In the genomic region with DNA sequence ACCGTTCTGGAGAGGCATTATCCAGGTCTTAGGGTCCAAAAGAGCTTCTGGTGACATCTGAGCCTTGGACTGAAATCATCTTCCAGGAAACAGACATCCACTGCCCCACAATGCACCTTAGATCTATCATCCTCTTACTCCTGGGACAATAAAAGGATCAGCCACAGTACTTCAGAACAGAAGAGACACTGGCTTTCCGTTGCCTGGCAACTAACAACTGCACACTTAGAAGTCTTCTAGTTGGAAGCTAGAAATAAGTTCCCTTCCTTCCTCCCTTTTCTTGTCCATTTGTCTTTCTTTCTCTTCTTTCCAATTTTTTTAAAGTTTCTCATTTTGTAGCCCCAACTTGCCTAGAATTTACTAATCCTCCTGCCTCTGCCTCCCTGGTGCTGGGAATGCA, we compare ENCODE assay signal across 21 mouse cellular contexts. TPM values are rescaled to one million over a fixed set of nuclear protein-coding genes. Genes with fewer than 3 reads are reported as not detected.
DNase-seq lines count a peak whose midpoint lies in the region; ATAC-seq lines count a peak whose summit lies in the region.
"Had no signal": no experiment of that assay in that cellular context is flagged by ENCODE, and none has a peak within 500 bp of the region (broad histone marks: within the 10 kb centered on the region; RNA-seq: fewer than 3 reads in every experiment).

No protein-coding gene starts in this region.

- no peak overlapping the region for H3K27ac ChIP-seq in midbrain, embryonic 10.5 days (replicated peaks)
- H3K27ac ChIP-seq in midbrain, embryonic 13.5 days = no peak overlapping the region
- no peak overlapping the region for H3K27ac ChIP-seq in neural tube, embryonic 15.5 days (replicated peaks)
- H3K27ac ChIP-seq: embryonic facial prominence, embryonic 13.5 days; forebrain, embryonic 12.5 days; heart, embryonic 13.5 days; hindbrain, embryonic 12.5 days had no signal

- no peaks in the 10 kb centered on the region for H3K36me3 ChIP-seq in midbrain, embryonic 10.5 days
- H3K36me3 ChIP-seq in midbrain, embryonic 13.5 days = no peaks in the 10 kb centered on the region
- H3K36me3 ChIP-seq in neural tube, embryonic 15.5 days = no peaks in the 10 kb centered on the region
- H3K36me3 ChIP-seq: embryonic facial prominence, embryonic 13.5 days; forebrain, embryonic 12.5 days; heart, embryonic 13.5 days; hindbrain, embryonic 12.5 days had no signal

- no peak overlapping the region for H3K4me3 ChIP-seq in midbrain, embryonic 10.5 days
- no peak overlapping the region for H3K4me3 ChIP-seq in midbrain, embryonic 13.5 days (replicated peaks)
- H3K4me3 ChIP-seq in neural tube, embryonic 15.5 days (replicated peaks) = no peak overlapping the region
- H3K4me3 ChIP-seq: embryonic facial prominence, embryonic 13.5 days; forebrain, embryonic 12.5 days; heart, embryonic 13.5 days; hindbrain, embryonic 12.5 days had no signal

- no peak overlapping the region for H3K9ac ChIP-seq in midbrain, embryonic 13.5 days (replicated peaks)
- no peak overlapping the region for H3K9ac ChIP-seq in neural tube, embryonic 15.5 days (replicated peaks)
- H3K9ac ChIP-seq: embryonic facial prominence, embryonic 13.5 days; forebrain, embryonic 12.5 days; heart, embryonic 13.5 days; hindbrain, embryonic 12.5 days had no signal

- 64% methylated on average over 2 of the region's 2 CpGs for WGBS in midbrain, embryonic 10.5 days
- WGBS in midbrain, embryonic 13.5 days = 46% methylated on average over 2 of the region's 2 CpGs
- 76% methylated on average over 2 of the region's 2 CpGs for WGBS in neural tube, embryonic 15.5 days

- peak; percentile 47 for ATAC-seq in frontal cortex, adult (ENCODE audit: low TSS enrichment)
- ATAC-seq in midbrain, embryonic 13.5 days = no peak
- no peak for ATAC-seq in neural tube, embryonic 15.5 days (ENCODE audit: low FRiP score)
- ATAC-seq: hindbrain, embryonic 16.5 days; Patski had no signal

- no peak for DNase-seq in frontal cortex, postnatal 14 days (ENCODE audit: low spot score in 2 of 2)
- DNase-seq in midbrain, embryonic 10.5 days (ENCODE audit: low spot score) = peak; percentile 18
- DNase-seq in testis, postnatal 10 days (ENCODE audit: low spot score) = peak; percentile 1
- no peak for DNase-seq in testis, postnatal 14 days (ENCODE audit: low spot score)
- DNase-seq: adrenal gland, adult 2 months; adrenal gland, postnatal 25 days; cerebellum, adult 11 months; cerebellum, adult 8-10 months; cerebellum, postnatal 14 days; gastrocnemius, postnatal 14 days; heart, postnatal 36 days had no signal

- no peaks in the 10 kb centered on the region for H3K9me3 ChIP-seq in midbrain, embryonic 10.5 days (replicated peaks)
- H3K9me3 ChIP-seq in midbrain, embryonic 13.5 days = no peaks in the 10 kb centered on the region
- H3K9me3 ChIP-seq in neural tube, embryonic 15.5 days (replicated peaks) = no peaks in the 10 kb centered on the region
- H3K9me3 ChIP-seq: embryonic facial prominence, embryonic 13.5 days; forebrain, embryonic 12.5 days; heart, embryonic 13.5 days; hindbrain, embryonic 12.5 days had no signal

- H3K27me3 ChIP-seq in midbrain, embryonic 10.5 days (ENCODE audit: low read depth, poor library complexity, severe bottlenecking) = no peaks in the 10 kb centered on the region
- H3K27me3 ChIP-seq in midbrain, embryonic 13.5 days = no peaks in the 10 kb centered on the region
- no peaks in the 10 kb centered on the region for H3K27me3 ChIP-seq in neural tube, embryonic 15.5 days (replicated peaks)
- H3K27me3 ChIP-seq: CH12.LX; embryonic facial prominence, embryonic 13.5 days; forebrain, embryonic 12.5 days; hindbrain, embryonic 12.5 days; Patski had no signal

- H3K4me1 ChIP-seq in midbrain, embryonic 10.5 days = peaks cover 10% of the 10 kb centered on the region
- no peaks in the 10 kb centered on the region for H3K4me1 ChIP-seq in midbrain, embryonic 13.5 days (replicated peaks)
- no peaks in the 10 kb centered on the region for H3K4me1 ChIP-seq in neural tube, embryonic 15.5 days
- H3K4me1 ChIP-seq: forebrain, embryonic 12.5 days had no signal

- no peak overlapping the region for H3K4me2 ChIP-seq in midbrain, embryonic 13.5 days (replicated peaks)
- no peak overlapping the region for H3K4me2 ChIP-seq in neural tube, embryonic 15.5 days
- H3K4me2 ChIP-seq: embryonic facial prominence, embryonic 13.5 days; forebrain, embryonic 12.5 days; heart, embryonic 13.5 days; hindbrain, embryonic 12.5 days had no signal

RNA-seq across cellular contexts. Expression of a gene that starts 40.6 kb away (rescaled TPM):
- polyA plus RNA-seq in midbrain, embryonic 10.5 days (2016; fragmentation: Nextera tagmentation; extraction: Ambion mirVana) = 46.8 and 49.4 TPM in 2 replicates
- polyA plus RNA-seq in midbrain, embryonic 13.5 days (2015; fragmentation: Nextera tagmentation; extraction: Ambion mirVana) = 37.3 and 39.1 TPM in 2 replicates
- 37.2 and 41.2 TPM in 2 replicates for polyA plus RNA-seq in neural tube, embryonic 15.5 days (2015; fragmentation: Nextera tagmentation; extraction: Ambion mirVana)

Comparison
In these comparisons a context has a peak if more than half of its experiments do, and no peak if none do; other contexts are left out.
1. DNase-seq: peak in midbrain, embryonic 10.5 days (single experiment) and testis, postnatal 10 days (single experiment); none in frontal cortex, postnatal 14 days (0 of 2) and testis, postnatal 14 days (single experiment).